Mouse (Mus musculus) erythroblast, embryonic 14.5 days (primary cell): Measurements from ENCODE around the gene Tfb2m. TPM values are rescaled to one million over a fixed set of nuclear protein-coding genes. Genes with fewer than 3 reads are reported as not detected.

ENCODE experiments used
- H3K27me3 ChIP-seq: 2 replicates; pipeline ENCODE4 v1.6.1; 2012; ENCODE audit warnings: inconsistent platforms; ENCODE audit not compliant: control insufficient read depth
- H3K36me3 ChIP-seq: 2 replicates; pipeline ENCODE4 v1.6.1; 2012; ENCODE audit warnings: mild to moderate bottlenecking, inconsistent platforms; ENCODE audit not compliant: control insufficient read depth
- H3K4me1 ChIP-seq: 2 replicates; pipeline ENCODE4 v1.6.1; 2012; ENCODE audit warnings: inconsistent platforms; ENCODE audit not compliant: control insufficient read depth
- H3K4me3 ChIP-seq: replicated peaks from 2 replicates; pipeline ENCODE3; 2012; ENCODE audit warnings: moderate library complexity, mild to moderate bottlenecking, inconsistent platforms
- H3K9me3 ChIP-seq: 2 replicates; pipeline ENCODE4 v1.6.1; 2012; ENCODE audit warnings: low read length, inconsistent platforms, mixed read lengths; ENCODE audit not compliant: control insufficient read depth
- GATA1 ChIP-seq: IDR thresholded peaks from 2 replicates; pipeline ENCODE4 v1.6.1; 2012; ENCODE audit warnings: low read length, inconsistent platforms, mixed read lengths
- TAL1 ChIP-seq: IDR thresholded peaks from 3 replicates; pipeline ENCODE4 v1.6.1; 2012; ENCODE audit warnings: low read length, inconsistent platforms, mixed read lengths
- polyA plus RNA-seq: library from polyadenylated mRNA; stranded (reverse); fragments of >175 nt; gene quantifications from 2 replicates; pipeline ENCODE4 v1.2.3, GENCODE M21; 2012

The Tfb2m gene
- polyA plus RNA-seq, 1 experiment, result 0.32 TPM

DNA sequence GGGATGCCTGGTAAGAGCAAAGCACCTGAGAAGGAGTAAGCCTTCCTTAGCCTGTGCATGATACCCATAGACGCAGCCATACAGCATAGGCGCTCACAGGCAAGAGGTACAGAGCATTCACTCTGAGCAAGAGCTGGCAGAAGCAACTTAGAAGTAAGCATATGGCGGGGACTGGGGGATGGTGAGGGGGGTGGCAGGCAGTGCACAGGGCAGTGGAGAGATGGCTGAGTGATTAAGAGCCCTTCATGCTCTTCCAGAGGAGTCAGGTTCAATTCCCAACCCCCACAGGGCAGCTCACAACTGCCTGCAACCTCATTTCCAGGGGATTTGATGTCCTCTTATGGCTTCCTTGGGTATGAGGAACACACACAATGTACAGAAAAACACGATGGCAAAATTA, 17.1 kb upstream of the Tfb2m start:
- no peak overlapping the region for H3K4me3 ChIP-seq
- peaks cover 22% of the 10 kb centered on the region for H3K4me1 ChIP-seq
- H3K36me3 ChIP-seq, result peaks cover 21% of the 10 kb centered on the region
- TF ChIP-seq TAL1 (no peak), GATA1 (no peak)
- no peaks in the 10 kb centered on the region for H3K9me3 ChIP-seq
- no peaks in the 10 kb centered on the region for H3K27me3 ChIP-seq

DNA sequence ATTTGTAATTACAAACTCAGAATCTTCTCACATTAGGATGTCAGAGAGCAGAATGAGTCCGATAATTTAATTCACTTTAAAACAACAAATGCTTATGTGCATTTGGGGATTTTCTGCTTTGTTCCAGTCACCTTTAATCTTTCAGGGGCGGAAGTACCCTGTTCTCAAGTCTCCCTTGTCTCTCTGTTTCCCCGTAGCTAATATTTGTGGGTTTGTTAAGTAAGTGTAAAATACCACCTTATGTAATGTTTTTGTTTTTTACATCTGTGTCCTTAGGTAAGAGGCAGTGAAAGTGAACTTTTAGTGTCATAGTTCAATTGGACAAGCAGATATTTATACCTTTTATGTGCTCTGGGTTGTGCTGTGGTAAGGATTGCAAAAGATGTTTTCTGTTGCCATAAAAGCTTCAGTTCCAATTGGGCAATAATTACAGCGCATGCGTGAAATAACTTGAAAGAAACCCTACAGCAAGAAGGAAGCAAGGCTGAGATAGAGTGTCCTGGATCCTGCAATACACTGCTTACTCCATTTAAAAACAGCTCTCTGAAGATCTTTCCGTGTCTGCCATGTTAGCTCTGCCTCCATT, 14.9 kb upstream of the Tfb2m start:
- Histone ChIP-seq H3K9me3 (no peaks in the 10 kb centered on the region), H3K27me3 (no peaks in the 10 kb centered on the region), H3K4me1 (peaks cover 13% of the 10 kb centered on the region), H3K36me3 (peaks cover 35% of the 10 kb centered on the region), H3K4me3 (no peak overlapping the region)
- TF ChIP-seq GATA1 (no peak), TAL1 (no peak)

DNA sequence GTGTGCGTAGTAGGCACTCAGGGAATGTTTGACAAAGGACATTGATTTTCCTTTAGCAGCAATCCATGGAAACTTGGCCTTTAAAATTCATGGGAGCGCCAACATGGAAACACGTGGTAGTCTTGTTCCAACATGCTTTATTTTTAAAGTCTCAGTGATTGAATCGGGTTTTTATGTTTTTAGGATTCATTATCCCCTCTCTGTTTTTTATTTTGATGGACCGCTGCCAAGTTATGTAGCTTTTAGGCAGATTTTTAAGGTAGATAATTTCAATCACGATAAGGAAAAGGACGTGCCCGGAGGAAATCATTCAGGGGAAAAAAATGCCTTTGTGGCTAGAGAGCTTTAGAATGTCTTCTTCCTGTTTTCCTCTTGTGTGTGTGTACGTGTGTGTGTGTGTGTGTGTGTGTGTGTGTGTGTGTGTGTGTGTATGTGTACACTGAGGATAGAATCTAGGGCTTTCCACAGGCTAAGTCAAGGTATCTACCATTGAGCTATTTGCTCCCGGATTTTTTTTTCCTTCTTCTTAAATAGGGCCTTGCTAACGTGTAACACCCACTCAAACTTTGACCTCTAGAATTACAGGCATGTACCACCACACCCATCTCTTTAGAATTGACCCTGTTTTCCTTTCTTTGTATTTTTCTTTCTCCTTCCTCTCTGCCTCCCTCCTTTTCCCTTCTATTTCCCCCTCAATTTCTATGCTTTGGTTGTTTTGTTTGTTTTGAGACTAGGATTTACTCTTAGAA, 13.6 kb upstream of the Tfb2m start:
- Histone ChIP-seq H3K9me3 (no peaks in the 10 kb centered on the region), H3K4me3 (no peak overlapping the region), H3K27me3 (no peaks in the 10 kb centered on the region), H3K36me3 (peaks cover 37% of the 10 kb centered on the region), H3K4me1 (peaks cover 18% of the 10 kb centered on the region)
- TF ChIP-seq GATA1, result no peak
- no peak for TF ChIP-seq TAL1

DNA sequence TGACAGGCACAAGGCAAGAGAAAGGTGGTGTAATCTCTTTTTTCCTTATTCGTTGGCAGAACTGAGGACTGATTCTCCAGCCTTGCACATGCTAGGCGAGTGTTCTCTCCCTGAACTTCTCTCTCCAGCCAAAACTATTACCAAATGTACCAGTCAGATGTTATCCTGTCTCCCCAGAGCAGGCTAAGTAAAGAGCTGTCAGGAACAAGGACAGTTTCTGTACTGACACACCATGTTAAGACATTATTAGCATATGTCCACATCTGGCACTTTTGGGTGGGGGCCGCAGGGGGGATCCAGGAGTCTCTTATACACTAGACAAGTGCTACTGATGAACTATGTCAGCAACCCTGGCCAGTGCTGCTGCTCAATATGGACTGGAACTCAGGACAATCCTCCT, 10.9 kb upstream of the Tfb2m start:
- Histone ChIP-seq H3K36me3 (peaks cover 49% of the 10 kb centered on the region), H3K4me1 (peaks cover 41% of the 10 kb centered on the region), H3K4me3 (no peak overlapping the region), H3K27me3 (no peaks in the 10 kb centered on the region), H3K9me3 (no peaks in the 10 kb centered on the region)
- TF ChIP-seq TAL1 (no peak), GATA1 (no peak)

DNA sequence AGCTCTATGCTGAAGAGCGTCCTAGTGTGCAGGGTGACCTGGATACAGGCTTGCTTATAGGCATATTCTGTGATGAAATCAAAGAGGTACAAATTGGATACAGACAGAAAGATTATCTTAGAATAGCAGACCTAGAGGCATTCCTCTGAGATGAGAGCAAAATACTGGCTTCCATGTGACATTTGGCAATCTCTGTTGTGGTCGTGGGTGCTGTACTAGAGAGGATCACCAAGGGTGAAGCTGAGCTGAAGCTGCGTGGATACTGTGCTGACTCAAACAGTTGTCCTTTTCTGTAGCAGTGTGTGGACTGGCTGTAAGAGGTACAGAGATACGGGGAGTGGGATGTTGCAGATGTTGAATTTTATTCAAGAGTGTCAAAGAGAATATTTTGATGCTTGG, 7.9 kb upstream of the Tfb2m start:
- peaks cover 68% of the 10 kb centered on the region for H3K4me1 ChIP-seq
- H3K9me3 ChIP-seq, result no peaks in the 10 kb centered on the region
- peaks cover 56% of the 10 kb centered on the region for H3K36me3 ChIP-seq
- no peak overlapping the region for H3K4me3 ChIP-seq
- no peak for TF ChIP-seq GATA1
- TF ChIP-seq TAL1, result no peak
- no peaks in the 10 kb centered on the region for H3K27me3 ChIP-seq

DNA sequence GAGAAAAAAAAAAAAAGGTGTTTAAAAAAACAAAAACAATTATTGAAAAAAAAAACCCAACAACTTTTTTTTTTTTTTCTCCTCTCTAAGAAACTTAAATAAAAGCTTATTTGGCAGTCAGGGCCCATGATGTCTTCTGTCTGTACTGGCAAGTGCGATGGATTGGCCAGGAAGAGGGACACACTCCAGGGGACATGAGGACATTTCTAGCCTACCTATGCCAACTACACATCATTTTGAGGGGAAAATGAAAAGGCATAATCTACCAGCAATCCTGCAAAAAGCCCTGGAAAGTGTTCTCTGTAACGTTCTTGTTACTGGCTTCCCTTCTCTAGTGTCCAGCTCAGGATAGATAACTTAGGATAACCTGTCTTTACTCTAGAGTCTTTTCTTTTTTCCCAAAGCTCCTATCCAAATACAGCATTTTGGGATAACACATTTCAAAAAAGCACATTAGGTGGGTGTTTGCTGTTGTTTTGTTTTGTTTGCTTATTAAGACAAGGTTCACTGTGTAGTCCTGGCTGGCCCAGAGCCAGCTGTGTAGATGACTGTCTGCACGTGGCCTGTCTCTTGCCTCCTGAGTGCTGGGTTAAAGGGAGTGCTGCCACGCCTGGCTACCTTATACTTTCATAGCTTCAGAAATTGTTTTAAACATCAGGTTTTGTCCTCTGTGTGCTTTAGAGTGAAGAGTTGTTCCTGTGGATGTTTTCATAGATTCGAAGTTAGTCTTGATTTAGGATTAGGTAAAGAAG, 7.3 kb upstream of the Tfb2m start:
- Histone ChIP-seq H3K36me3 (peaks cover 56% of the 10 kb centered on the region), H3K27me3 (no peaks in the 10 kb centered on the region), H3K9me3 (no peaks in the 10 kb centered on the region), H3K4me1 (peaks cover 74% of the 10 kb centered on the region), H3K4me3 (no peak overlapping the region)
- TF ChIP-seq GATA1, result no peak
- no peak for TF ChIP-seq TAL1

DNA sequence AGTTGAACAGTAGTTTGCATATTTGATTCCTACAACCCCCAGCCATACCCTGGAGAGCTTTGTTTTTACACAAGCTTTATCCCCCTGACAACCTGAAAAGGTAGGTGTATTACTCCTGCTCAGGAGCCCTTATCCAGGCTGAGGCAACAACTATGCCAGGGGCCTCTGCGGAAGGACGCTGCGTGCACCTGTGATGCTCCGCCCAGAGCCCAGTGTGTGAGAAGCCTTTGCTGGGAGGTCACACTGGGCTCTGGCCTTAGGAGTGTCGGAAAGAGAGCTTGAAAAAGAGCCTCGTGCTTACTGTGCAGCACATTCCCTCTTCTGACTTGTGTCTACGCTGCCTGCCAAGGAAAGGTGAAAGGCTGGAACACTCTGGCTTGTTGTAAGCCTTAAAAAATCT, 6.7 kb upstream of the Tfb2m start:
- H3K9me3 ChIP-seq, result no peaks in the 10 kb centered on the region
- H3K36me3 ChIP-seq, result peaks cover 56% of the 10 kb centered on the region
- H3K4me1 ChIP-seq, result peaks cover 78% of the 10 kb centered on the region
- no peak for TF ChIP-seq TAL1
- no peak for TF ChIP-seq GATA1
- H3K4me3 ChIP-seq, result peak overlapping the region; percentile 26
- H3K27me3 ChIP-seq, result no peaks in the 10 kb centered on the region

DNA sequence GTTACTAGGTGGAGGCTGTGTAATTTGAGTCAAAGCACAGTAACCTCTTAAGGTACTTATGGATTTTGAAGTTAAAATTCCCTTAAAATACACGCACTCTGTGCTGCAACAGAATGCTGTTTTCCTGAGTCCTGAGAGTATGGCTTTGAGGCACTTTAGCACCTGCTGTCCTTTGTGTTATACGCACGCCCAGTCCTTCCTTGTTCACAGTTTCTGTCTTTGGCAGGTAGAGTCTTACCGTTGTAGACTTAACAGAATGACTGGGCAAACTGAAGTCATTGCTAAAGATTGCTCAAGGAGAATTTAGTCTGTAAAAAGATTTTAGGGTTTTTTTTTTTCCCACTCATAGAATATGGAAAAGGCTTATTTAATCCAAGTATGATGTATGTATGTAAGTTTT, 5.9 kb upstream of the Tfb2m start:
- peaks cover 81% of the 10 kb centered on the region for H3K4me1 ChIP-seq
- H3K36me3 ChIP-seq, result peaks cover 47% of the 10 kb centered on the region
- peak overlapping the region; percentile 47 for H3K4me3 ChIP-seq
- H3K27me3 ChIP-seq, result no peaks in the 10 kb centered on the region
- no peaks in the 10 kb centered on the region for H3K9me3 ChIP-seq
- TF ChIP-seq TAL1 (no peak), GATA1 (no peak)

DNA sequence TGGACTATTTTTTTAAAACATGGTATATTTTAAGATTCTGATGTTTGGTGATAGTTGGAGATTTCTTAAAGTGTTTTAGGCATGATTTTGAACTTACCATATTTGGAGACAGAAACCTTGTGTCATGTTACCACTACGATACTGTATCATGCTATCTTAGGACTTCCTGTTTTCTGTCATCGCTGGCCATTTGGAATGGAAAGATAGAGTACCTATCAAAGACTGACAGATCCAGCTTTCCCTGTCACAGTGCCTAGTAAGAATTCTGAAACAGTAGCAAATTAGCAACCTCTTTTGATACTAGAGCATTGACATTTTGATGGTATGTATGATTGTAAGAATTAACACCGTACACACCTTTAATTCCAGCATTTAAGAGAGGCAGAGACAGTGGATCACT, 5.3 kb upstream of the Tfb2m start:
- TF ChIP-seq TAL1 (peak; percentile 80), GATA1 (peak; percentile 93)
- peak overlapping the region; percentile 47 for H3K4me3 ChIP-seq
- peaks cover 78% of the 10 kb centered on the region for H3K4me1 ChIP-seq
- no peaks in the 10 kb centered on the region for H3K9me3 ChIP-seq
- no peaks in the 10 kb centered on the region for H3K27me3 ChIP-seq
- peaks cover 42% of the 10 kb centered on the region for H3K36me3 ChIP-seq
